ENCODE assay signal across 9 mouse cellular contexts in genomic region chr8:111875758-111876157, GRCm38 (mm10). TPM values are rescaled to one million over a fixed set of nuclear protein-coding genes. Genes with fewer than 3 reads are reported as not detected.
DNase-seq lines count a peak whose midpoint lies in the region; ATAC-seq and TF ChIP-seq lines count a peak whose summit lies in the region.
"Had no signal": no experiment of that assay in that cellular context is flagged by ENCODE, and none has a peak within 500 bp of the region (broad histone marks: within the 10 kb centered on the region; RNA-seq: fewer than 3 reads in every experiment).

No protein-coding gene starts in this region.

- DNase-seq in layer of hippocampus, adult 2 months (ENCODE audit: low spot score in 2 of 2) = no peak
- DNase-seq in layer of hippocampus, adult 11-12 months (ENCODE audit: low spot score) = no peak
- peak; percentile 23 to 31 for DNase-seq in cerebellum, postnatal 36 days
- DNase-seq in adipocyte (ENCODE audit: low spot score) = no peak
- no peak for DNase-seq in layer of hippocampus, adult 8-10 months (ENCODE audit: low spot score in 2 of 2)

- TF ChIP-seq CTCF in layer of hippocampus, adult 2 months (conservative IDR thresholded peaks at IDR 0.05) = no peak

- H3K4me2 ChIP-seq in hindbrain, embryonic 13.5 days = peak overlapping the region; percentile 74
- H3K4me2 ChIP-seq in liver, embryonic 16.5 days (ENCODE audit: low read depth, low read length) = peak overlapping the region; percentile 98
- H3K4me2 ChIP-seq in stomach, embryonic 15.5 days = peak overlapping the region; percentile 69

- no peak for ATAC-seq in hindbrain, embryonic 13.5 days (ENCODE audit: low FRiP score)
- ATAC-seq in liver, embryonic 16.5 days (ENCODE audit: low read depth) = no peak
- no peak for ATAC-seq in stomach, embryonic 15.5 days (ENCODE audit: insufficient read depth, low FRiP score, low read depth)

- H3K4me3 ChIP-seq in layer of hippocampus, adult 2 months = peak overlapping the region; percentile 99
- peak overlapping the region; percentile 70 for H3K4me3 ChIP-seq in hindbrain, embryonic 13.5 days
- H3K4me3 ChIP-seq in liver, embryonic 16.5 days (ENCODE audit: low read depth, low read length) = peak overlapping the region; percentile 86
- H3K4me3 ChIP-seq in stomach, embryonic 15.5 days (replicated peaks) = peak overlapping the region; percentile 98

- no peaks in the 10 kb centered on the region for H3K36me3 ChIP-seq in hindbrain, embryonic 13.5 days
- no peaks in the 10 kb centered on the region for H3K36me3 ChIP-seq in liver, embryonic 16.5 days (ENCODE audit: control insufficient read depth, insufficient read depth)
- no peaks in the 10 kb centered on the region for H3K36me3 ChIP-seq in stomach, embryonic 15.5 days

- no peaks in the 10 kb centered on the region for H3K27me3 ChIP-seq in hindbrain, embryonic 13.5 days
- no peaks in the 10 kb centered on the region for H3K27me3 ChIP-seq in liver, embryonic 16.5 days (ENCODE audit: control insufficient read depth, insufficient read depth, low read depth, low read length)
- H3K27me3 ChIP-seq in stomach, embryonic 15.5 days (replicated peaks) = no peaks in the 10 kb centered on the region

- H3K27ac ChIP-seq in layer of hippocampus, adult 2 months = peak overlapping the region; percentile 92; the same call in 1 of the 2 replicates
- H3K27ac ChIP-seq in hindbrain, embryonic 13.5 days = peak overlapping the region; percentile 83; the same call in 1 of the 2 replicates
- H3K27ac ChIP-seq in liver, embryonic 16.5 days (ENCODE audit: low read length) = peak overlapping the region; percentile 77
- H3K27ac ChIP-seq in stomach, embryonic 15.5 days = peak overlapping the region; percentile 86; the same call in 1 of the 2 replicates

- WGBS in hindbrain, embryonic 13.5 days = 30% methylated on average over 9 of the region's 9 CpGs
- WGBS in liver, embryonic 16.5 days (ENCODE audit: insufficient replicate concordance) = 22% methylated on average over 9 of the region's 9 CpGs
- whole genome bisulfite sequencing in stomach, embryonic 15.5 days = 10% methylated on average over 9 of the region's 9 CpGs

- peak overlapping the region; percentile 76 for H3K9ac ChIP-seq in hindbrain, embryonic 13.5 days
- H3K9ac ChIP-seq in liver, embryonic 16.5 days (ENCODE audit: low read depth, low read length) = peak overlapping the region; percentile 85
- peak overlapping the region; percentile 68 for H3K9ac ChIP-seq in stomach, embryonic 15.5 days

- no peaks in the 10 kb centered on the region for H3K9me3 ChIP-seq in hindbrain, embryonic 13.5 days
- H3K9me3 ChIP-seq in liver, embryonic 16.5 days (replicated peaks; ENCODE audit: control insufficient read depth, low read length) = no peaks in the 10 kb centered on the region
- H3K9me3 ChIP-seq in stomach, embryonic 15.5 days = no peaks in the 10 kb centered on the region

- peaks cover 10% of the 10 kb centered on the region for H3K4me1 ChIP-seq in hindbrain, embryonic 13.5 days (replicated peaks)
- H3K4me1 ChIP-seq in liver, embryonic 16.5 days (ENCODE audit: control insufficient read depth, low read depth, low read length) = peaks cover 7% of the 10 kb centered on the region
- H3K4me1 ChIP-seq in stomach, embryonic 15.5 days = peaks cover 5% of the 10 kb centered on the region; the same call in 1 of the 2 replicates

RNA-seq across cellular contexts. Expression of gene Tmem170, which starts 0.8 kb away (rescaled TPM):
- total RNA-seq in layer of hippocampus, adult 2 months (2021) = 1 to 10 TPM; 3.9 to 4.5 TPM
- polyA plus RNA-seq in hindbrain, embryonic 13.5 days (2015; fragmentation: Nextera tagmentation; extraction: Ambion mirVana) = 5.7 and 5.9 TPM in 2 replicates
- 4.2 and 4.4 TPM in 2 replicates for polyA plus RNA-seq in liver, embryonic 16.5 days (2015; fragmentation: Nextera tagmentation; extraction: Ambion mirVana)
- polyA plus RNA-seq in stomach, embryonic 15.5 days (2015; fragmentation: Nextera tagmentation; extraction: Ambion mirVana) = 12.8 and 13.3 TPM in 2 replicates
- 1 to 10 TPM; 3.7 to 5.4 (median 4.3) TPM for total RNA-seq in layer of hippocampus, adult 8-10 months (2022)

RNA-seq across cellular contexts. Expression of gene Cfdp1, which starts 21.7 kb away (rescaled TPM):
- 10 to 100 TPM; 76.3 to 81.2 TPM for total RNA-seq in layer of hippocampus, adult 2 months (2021)
- polyA plus RNA-seq in hindbrain, embryonic 13.5 days (2015; fragmentation: Nextera tagmentation; extraction: Ambion mirVana) = 196 and 199 TPM in 2 replicates
- polyA plus RNA-seq in liver, embryonic 16.5 days (2015; fragmentation: Nextera tagmentation; extraction: Ambion mirVana) = 63.2 and 67.8 TPM in 2 replicates
- 195 and 208 TPM in 2 replicates for polyA plus RNA-seq in stomach, embryonic 15.5 days (2015; fragmentation: Nextera tagmentation; extraction: Ambion mirVana)
- 10 to 100 TPM; 62.3 to 84.3 (median 70.8) TPM for total RNA-seq in layer of hippocampus, adult 8-10 months (2022)

RNA-seq across cellular contexts. Expression of gene Chst5, which starts 34.5 kb away (rescaled TPM):
- under 1 TPM; 0.44 to 0.79 TPM for total RNA-seq in layer of hippocampus, adult 2 months (2021)
- 4.7 and 4.9 TPM in 2 replicates for polyA plus RNA-seq in hindbrain, embryonic 13.5 days (2015; fragmentation: Nextera tagmentation; extraction: Ambion mirVana)
- polyA plus RNA-seq in liver, embryonic 16.5 days (2015; fragmentation: Nextera tagmentation; extraction: Ambion mirVana) = 0.04 TPM in 1 of 2 replicates, not detected in the other
- polyA plus RNA-seq in stomach, embryonic 15.5 days (2015; fragmentation: Nextera tagmentation; extraction: Ambion mirVana) = 2.0 and 2.2 TPM in 2 replicates
- total RNA-seq in layer of hippocampus, adult 8-10 months (2022) = under 1 TPM; 0.72 to 0.95 (median 0.82) TPM
- total RNA-seq: neutrophil, adult 5-6 weeks had no signal

RNA-seq across cellular contexts. Expression of gene Tmem231, which starts 57.9 kb away (rescaled TPM):
- total RNA-seq in layer of hippocampus, adult 2 months (2021) = 10 to 100 TPM; 11.7 to 13.9 TPM
- polyA plus RNA-seq in hindbrain, embryonic 13.5 days (2015; fragmentation: Nextera tagmentation; extraction: Ambion mirVana) = 16.8 and 17.6 TPM in 2 replicates
- polyA plus RNA-seq in liver, embryonic 16.5 days (2015; fragmentation: Nextera tagmentation; extraction: Ambion mirVana) = 1.6 and 1.8 TPM in 2 replicates
- 10.8 and 13.1 TPM in 2 replicates for polyA plus RNA-seq in stomach, embryonic 15.5 days (2015; fragmentation: Nextera tagmentation; extraction: Ambion mirVana)
- 10 to 100 TPM; 11.2 to 13.8 (median 12.7) TPM for total RNA-seq in layer of hippocampus, adult 8-10 months (2022)

Comparison
In these comparisons a context has a peak if more than half of its experiments do, and no peak if none do; other contexts are left out.
1. DNase-seq: peak in cerebellum, postnatal 36 days (2 of 2); none in layer of hippocampus, adult 2 months (0 of 2), layer of hippocampus, adult 11-12 months (single experiment), adipocyte (single experiment) and layer of hippocampus, adult 8-10 months (0 of 2).
2. Peak in every context shown above with its lines, with median percentiles within 50 percentile points of each other: H3K27ac ChIP-seq, H3K4me3 ChIP-seq, H3K4me2 ChIP-seq and H3K9ac ChIP-seq.